Mouse (Mus musculus): Measurements from ENCODE around the gene Ldha. TPM values are rescaled to one million over a fixed set of nuclear protein-coding genes. Genes with fewer than 3 reads are reported as not detected.
"Not testable (repeated sequence)": the region's sequence is repeated elsewhere in the genome, so short reads cannot be mapped to it uniquely, and the experiment has no call there.

Gene Ldha
- total RNA-seq, 2 experiments from 2014 or later: 442 to 639 TPM

- peak; percentile 20; the same call in 1 of the 2 replicates for ATAC-seq (replicated peaks; ENCODE audit: poor library complexity)
Measured at GRCm38 (mm10) chr7:46877255-46877654, 36.0 kb downstream of the Ldha start.

DNA sequence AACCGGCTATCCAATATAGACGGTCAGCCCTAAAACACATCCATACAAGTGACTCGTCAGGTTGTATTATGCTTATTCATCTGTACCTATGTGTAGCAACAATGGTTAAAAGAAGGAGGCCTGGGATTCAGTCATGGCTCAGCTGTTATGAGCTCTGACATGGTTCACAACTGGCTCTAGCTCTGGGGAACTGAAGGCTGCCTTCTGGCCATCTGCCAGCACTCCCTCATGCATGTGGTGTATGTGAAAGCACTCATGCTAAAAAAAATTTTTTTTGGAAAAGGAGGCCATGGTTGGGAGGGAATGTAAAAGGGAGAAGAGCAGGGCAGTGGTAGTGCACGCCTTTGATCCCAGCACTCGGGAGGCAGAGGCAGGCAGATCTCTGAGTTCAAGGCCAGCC, 38.6 kb downstream of the Ldha start:
- ATAC-seq (replicated peaks; ENCODE audit: poor library complexity): no peak

DNA sequence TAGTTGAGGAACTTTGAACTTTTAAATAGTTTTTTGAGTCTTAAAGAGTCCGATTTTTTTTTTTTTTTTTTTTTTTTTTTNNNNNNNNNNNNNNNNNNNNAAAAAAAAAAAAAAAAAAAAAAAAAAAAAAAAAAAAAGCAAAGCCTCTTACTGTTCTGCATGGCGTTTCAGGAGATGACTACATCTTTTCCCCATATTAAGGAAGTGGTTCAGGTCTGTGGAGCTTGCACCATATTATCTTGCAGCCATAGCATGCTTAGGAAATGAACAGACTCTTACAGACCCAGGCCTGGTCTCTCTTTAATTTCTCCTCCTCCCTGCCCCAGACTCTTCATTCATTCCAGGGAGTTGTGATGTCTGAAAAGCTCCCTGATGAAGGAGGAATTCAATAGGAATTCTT, 39.7 kb downstream of the Ldha start:
- ATAC-seq (replicated peaks; ENCODE audit: poor library complexity): peak; percentile 79

DNA sequence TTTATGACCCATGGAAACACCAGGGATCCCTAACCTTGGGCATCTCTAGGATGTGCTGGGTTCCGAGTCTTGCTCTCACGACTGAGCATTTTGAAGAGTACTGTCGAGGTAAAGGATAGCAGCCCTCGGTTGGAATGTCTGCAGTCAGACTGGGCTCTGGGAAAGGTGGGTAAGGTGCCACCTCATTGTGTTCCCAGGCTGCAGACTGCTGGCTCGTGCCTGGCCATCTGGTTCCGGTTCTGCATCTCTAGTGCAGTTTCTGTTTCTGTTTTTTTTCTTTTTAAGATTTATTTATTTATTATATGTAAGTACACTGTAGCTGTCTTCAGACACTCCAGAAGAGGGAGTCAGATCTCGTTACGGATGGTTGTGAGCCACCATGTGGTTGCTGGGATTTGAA, 40.7 kb downstream of the Ldha start:
- not testable (repeated sequence) for ATAC-seq (replicated peaks; ENCODE audit: poor library complexity)

DNA sequence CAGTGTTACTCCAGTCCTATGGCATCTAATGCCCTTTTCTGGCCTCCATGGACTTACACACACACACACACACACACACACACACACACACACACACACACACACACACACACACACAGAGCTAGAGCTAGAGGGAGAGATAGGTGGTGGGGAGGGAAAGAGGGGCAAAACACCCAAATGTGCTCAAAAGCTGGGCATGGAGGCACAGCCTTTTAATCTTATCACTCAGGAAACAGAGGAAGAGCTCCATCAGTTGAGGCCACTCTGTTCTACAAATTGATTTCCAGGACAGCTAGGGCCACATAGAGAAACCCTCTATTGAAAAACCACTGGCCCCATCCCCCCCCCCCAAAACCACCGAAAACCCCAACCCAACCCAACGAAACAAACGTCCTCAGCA, 42.0 kb downstream of the Ldha start:
- peak; percentile 67 for ATAC-seq (replicated peaks; ENCODE audit: poor library complexity)

DNA sequence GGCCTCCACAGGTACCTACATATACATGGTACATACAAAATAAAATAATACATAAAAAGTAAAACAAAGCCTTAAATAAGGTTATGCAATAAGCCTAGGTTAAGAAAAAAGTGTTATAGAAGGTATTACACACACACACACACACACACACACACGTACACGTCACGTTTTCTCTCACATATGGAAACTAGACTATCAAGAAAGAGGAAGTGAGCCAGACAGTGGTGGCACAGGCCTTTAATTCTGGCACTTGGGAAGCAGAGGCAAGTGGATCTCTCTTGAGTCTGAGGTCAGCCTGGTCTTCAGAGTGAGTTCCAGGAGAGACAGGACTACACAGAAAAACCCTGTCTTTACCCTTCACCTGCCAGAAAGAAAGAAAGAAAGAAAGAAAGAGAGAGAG, 54.2 kb downstream of the Ldha start:
- ATAC-seq (replicated peaks; ENCODE audit: poor library complexity): peak; percentile 87

DNA sequence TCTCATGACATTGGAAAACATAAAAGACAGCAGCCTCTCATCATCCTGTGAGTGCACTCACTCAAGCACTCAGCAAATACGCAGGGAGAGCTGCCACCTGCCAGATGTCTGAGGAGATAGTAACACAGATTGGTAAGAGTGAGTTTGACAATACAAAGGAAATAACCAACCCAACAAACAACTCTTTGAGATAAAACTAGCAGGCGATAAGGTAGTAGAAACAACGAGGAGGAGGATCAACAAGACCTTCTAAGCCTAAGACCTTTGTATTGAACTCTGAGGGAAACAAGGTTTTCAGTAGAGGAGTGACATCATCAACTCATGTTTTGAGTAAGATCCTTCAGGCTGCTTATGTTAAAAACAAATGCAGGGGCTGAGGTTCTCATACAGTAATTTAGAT, 58.1 kb downstream of the Ldha start:
- ATAC-seq (replicated peaks; ENCODE audit: poor library complexity): no peak

Other genes with a start within 250 kb of the Ldha start
- gene Sergef, start 201.7 kb upstream of the Ldha start, total RNA-seq (2015): 4.0 and 6.6 TPM in 2 replicates
- 8.1 and 10.8 TPM in 2 replicates for gene Sergef, start 201.7 kb upstream of the Ldha start, total RNA-seq (2017)
- gene Tph1, start 168.9 kb upstream of the Ldha start, total RNA-seq (2015): not detected in 2 replicates
- gene Tph1, start 168.9 kb upstream of the Ldha start, total RNA-seq (2017): not detected in 2 replicates
- gene Saal1, start 130.8 kb upstream of the Ldha start, total RNA-seq (2015): 17.5 and 20.7 TPM in 2 replicates
- 15.5 and 18.7 TPM in 2 replicates for gene Saal1, start 130.8 kb upstream of the Ldha start, total RNA-seq (2017)
- gene Saa3, start 125.8 kb upstream of the Ldha start, total RNA-seq (2015): 1.9 TPM in 1 of 2 replicates, not detected in the other
- 2.0 TPM in 1 of 2 replicates, not detected in the other for gene Saa3, start 125.8 kb upstream of the Ldha start, total RNA-seq (2017)
- not detected in 2 replicates for gene Saa4, start 108.9 kb upstream of the Ldha start, total RNA-seq (2015)
- not detected in 2 replicates for gene Saa4, start 108.9 kb upstream of the Ldha start, total RNA-seq (2017)
- not detected in 2 replicates for gene Saa1, start 98.5 kb upstream of the Ldha start, total RNA-seq (2015)
- gene Saa1, start 98.5 kb upstream of the Ldha start, total RNA-seq (2017): not detected in 2 replicates
- not detected in 2 replicates for gene Saa2, start 89.7 kb upstream of the Ldha start, total RNA-seq (2015)
- not detected in 2 replicates for gene Saa2, start 89.7 kb upstream of the Ldha start, total RNA-seq (2017)
- 13.5 and 17.5 TPM in 2 replicates for gene Hps5, start 45.4 kb upstream of the Ldha start, total RNA-seq (2015)
- 25.5 and 29.0 TPM in 2 replicates for gene Hps5, start 45.4 kb upstream of the Ldha start, total RNA-seq (2017)
- 54.7 and 58.1 TPM in 2 replicates for gene Gtf2h1, start 45.4 kb upstream of the Ldha start, total RNA-seq (2015)
- 82.4 and 105 TPM in 2 replicates for gene Gtf2h1, start 45.4 kb upstream of the Ldha start, total RNA-seq (2017)
- gene Ldhc, start 19.7 kb downstream of the Ldha start, total RNA-seq (2015): 0.44 and 0.49 TPM in 2 replicates
- gene Ldhc, start 19.7 kb downstream of the Ldha start, total RNA-seq (2017): 1.3 TPM in 1 of 2 replicates, not detected in the other
- gene Tsg101, start 78.5 kb downstream of the Ldha start, total RNA-seq (2015): 97.5 and 107 TPM in 2 replicates
- gene Tsg101, start 78.5 kb downstream of the Ldha start, total RNA-seq (2017): 40.1 and 43.1 TPM in 2 replicates
- 15.5 and 19.6 TPM in 2 replicates for gene Uevld, start 117.1 kb downstream of the Ldha start, total RNA-seq (2015)
- gene Uevld, start 117.1 kb downstream of the Ldha start, total RNA-seq (2017): 11.1 and 11.9 TPM in 2 replicates
- gene Gm9999, start 142.1 kb downstream of the Ldha start, total RNA-seq (2015): not detected in 2 replicates
- gene Gm9999, start 142.1 kb downstream of the Ldha start, total RNA-seq (2017): not detected in 2 replicates
- gene Spty2d1, start 166.9 kb downstream of the Ldha start, total RNA-seq (2015): 30.4 and 34.9 TPM in 2 replicates
- 25.4 and 30.7 TPM in 2 replicates for gene Spty2d1, start 166.9 kb downstream of the Ldha start, total RNA-seq (2017)
- 2.3 and 4.0 TPM in 2 replicates for gene Tmem86a, start 209.1 kb downstream of the Ldha start, total RNA-seq (2015)
- gene Tmem86a, start 209.1 kb downstream of the Ldha start, total RNA-seq (2017): 1.4 and 2.2 TPM in 2 replicates

All from megakaryocyte progenitor cell, adult 5-6 weeks (primary cell).